Mouse (Mus musculus) neural tube, embryonic 12.5 days (tissue): Measurements from ENCODE around the gene Tnfrsf9. TPM values are rescaled to one million over a fixed set of nuclear protein-coding genes. Genes with fewer than 3 reads are reported as not detected.
"Not testable (repeated sequence)": the region's sequence is repeated elsewhere in the genome, so short reads cannot be mapped to it uniquely, and the experiment has no call there.

Source experiments
- ATAC-seq: fragments of 200-750 bp; cut with Nextera tagmentation; 2 replicates; pipeline ENCODE4 v1.8.0; 2017; ENCODE audit warnings: low read depth, mild to moderate bottlenecking, moderate TSS enrichment, moderate library complexity; ENCODE audit not compliant: low FRiP score
- H3K27ac ChIP-seq: fragments of 300-500 bp; sonication (generic); 2 replicates; pipeline ENCODE4 v1.5.1; 2016
- H3K27me3 ChIP-seq: fragments of 300-500 bp; sonication (generic); replicated peaks from 2 replicates; pipeline ENCODE4 v1.6.1; 2016; ENCODE audit warnings: mild to moderate bottlenecking
- H3K36me3 ChIP-seq: fragments of 300-500 bp; sonication (generic); 2 replicates; pipeline ENCODE4 v1.6.1; 2016; ENCODE audit warnings: mild to moderate bottlenecking
- H3K4me1 ChIP-seq: fragments of 300-500 bp; sonication (generic); 2 replicates; pipeline ENCODE4 v1.6.1; 2016
- H3K4me2 ChIP-seq: fragments of 300-500 bp; sonication (generic); replicated peaks from 2 replicates; pipeline ENCODE4 v1.6.1; 2016; ENCODE audit warnings: mild to moderate bottlenecking
- H3K4me3 ChIP-seq: fragments of 300-500 bp; sonication (generic); 2 replicates; pipeline ENCODE4 v1.5.1; 2016
- H3K9ac ChIP-seq: fragments of 300-500 bp; sonication (generic); 2 replicates; pipeline ENCODE4 v1.6.1; 2016; ENCODE audit warnings: mild to moderate bottlenecking
- H3K9me3 ChIP-seq: fragments of 300-500 bp; sonication (generic); 2 replicates; pipeline ENCODE4 v1.6.1; 2016; ENCODE audit warnings: mild to moderate bottlenecking
- WGBS: fragments of 180-500 bp; shearing (Covaris S2); methylation state at CpG from one replicate; pipeline ENCODE4 v1.1.7; 2016; 5-methylcytosine and 5-hydroxymethylcytosine counted together
- polyA plus RNA-seq: library from polyadenylated mRNA; unstranded; fragments of >200 nt; fragmentation: Nextera tagmentation; extraction: Ambion mirVana; gene quantifications from 2 replicates; pipeline ENCODE4 v1.2.1, GENCODE M21; 2016

Gene Tnfrsf9
- polyA plus RNA-seq, 1 experiment from 2014 or later, result 0.29 TPM

GRCm38 (mm10) chr4:150898716-150899365 is 15.5 kb upstream of the Tnfrsf9 start:
- no peaks in the 10 kb centered on the region for H3K9me3 ChIP-seq
- no peak overlapping the region for H3K4me2 ChIP-seq
- 62% methylated on average over 13 of the region's 13 CpGs for WGBS
- ATAC-seq, result peak; percentile 41; the same call in 1 of the 2 replicates
- no peak overlapping the region for H3K9ac ChIP-seq
- H3K4me1 ChIP-seq, result no peaks in the 10 kb centered on the region
- no peak overlapping the region for H3K27ac ChIP-seq
- H3K27me3 ChIP-seq, result no peaks in the 10 kb centered on the region
- H3K4me3 ChIP-seq, result no peak overlapping the region
- H3K36me3 ChIP-seq, result peaks cover 77% of the 10 kb centered on the region

DNA sequence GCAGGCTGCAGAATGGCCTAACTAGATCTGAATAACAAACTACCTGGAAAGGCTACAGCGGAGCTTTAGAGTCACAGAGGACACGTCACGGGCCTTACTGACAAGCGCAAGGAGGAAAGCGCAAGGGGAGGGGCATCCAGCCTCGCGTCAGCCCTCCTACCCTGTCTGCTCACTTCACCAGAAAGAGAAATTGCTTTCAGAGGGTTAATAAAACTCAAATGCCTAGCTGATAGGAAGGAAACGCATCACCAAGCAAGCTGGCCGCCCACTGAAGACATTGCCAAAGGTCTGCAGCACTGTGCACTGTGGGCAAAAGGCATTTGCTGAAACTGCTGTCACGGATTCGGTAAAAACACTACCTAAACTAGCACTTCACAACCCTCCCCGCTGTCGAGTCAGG is 13.9 kb upstream of the Tnfrsf9 start:
- H3K27ac ChIP-seq, result no peak overlapping the region
- H3K27me3 ChIP-seq, result no peaks in the 10 kb centered on the region
- peaks cover 88% of the 10 kb centered on the region for H3K36me3 ChIP-seq
- no peak overlapping the region for H3K9ac ChIP-seq
- H3K9me3 ChIP-seq, result no peaks in the 10 kb centered on the region
- 95% methylated on average over 13 of the region's 13 CpGs for WGBS
- no peak overlapping the region for H3K4me3 ChIP-seq
- ATAC-seq, result no peak
- H3K4me1 ChIP-seq, result no peaks in the 10 kb centered on the region
- no peak overlapping the region for H3K4me2 ChIP-seq

DNA sequence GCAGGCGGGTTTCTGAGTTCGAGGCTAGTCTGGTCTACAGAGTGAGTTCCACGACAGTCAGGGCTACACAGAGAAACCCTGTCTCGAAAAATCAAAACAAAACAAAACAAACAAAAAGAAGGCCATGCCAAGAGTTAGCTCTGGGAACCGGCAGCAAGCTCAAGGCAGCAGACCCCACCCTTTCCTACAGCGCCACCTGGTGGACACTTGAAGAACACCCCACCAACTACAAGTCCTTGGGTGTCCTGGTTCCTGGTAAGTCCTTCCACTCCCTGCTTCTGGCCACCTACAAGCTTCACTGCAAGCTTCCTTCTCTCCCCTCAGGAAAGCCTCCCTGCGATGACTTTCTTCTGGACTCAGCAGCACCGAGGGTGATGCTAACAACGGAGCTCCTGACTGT is 12.7 kb upstream of the Tnfrsf9 start:
- no peak overlapping the region for H3K4me3 ChIP-seq
- no peak overlapping the region for H3K27ac ChIP-seq
- no peaks in the 10 kb centered on the region for H3K4me1 ChIP-seq
- H3K36me3 ChIP-seq, result peaks cover 84% of the 10 kb centered on the region
- H3K27me3 ChIP-seq, result no peaks in the 10 kb centered on the region
- H3K9ac ChIP-seq, result no peak overlapping the region
- WGBS, result 58% methylated on average over 9 of the region's 9 CpGs
- H3K9me3 ChIP-seq, result no peaks in the 10 kb centered on the region
- ATAC-seq, result no peak
- H3K4me2 ChIP-seq, result no peak overlapping the region

GRCm38 (mm10) chr4:150902062-150902461 is 12.3 kb upstream of the Tnfrsf9 start:
- Histone ChIP-seq H3K4me3 (no peak overlapping the region), H3K36me3 (peaks cover 84% of the 10 kb centered on the region), H3K9ac (no peak overlapping the region), H3K4me2 (no peak overlapping the region), H3K9me3 (no peaks in the 10 kb centered on the region), H3K4me1 (no peaks in the 10 kb centered on the region), H3K27ac (no peak overlapping the region), H3K27me3 (no peaks in the 10 kb centered on the region)
- WGBS, result 89% methylated on average over 12 of the region's 12 CpGs
- ATAC-seq, result no peak

DNA sequence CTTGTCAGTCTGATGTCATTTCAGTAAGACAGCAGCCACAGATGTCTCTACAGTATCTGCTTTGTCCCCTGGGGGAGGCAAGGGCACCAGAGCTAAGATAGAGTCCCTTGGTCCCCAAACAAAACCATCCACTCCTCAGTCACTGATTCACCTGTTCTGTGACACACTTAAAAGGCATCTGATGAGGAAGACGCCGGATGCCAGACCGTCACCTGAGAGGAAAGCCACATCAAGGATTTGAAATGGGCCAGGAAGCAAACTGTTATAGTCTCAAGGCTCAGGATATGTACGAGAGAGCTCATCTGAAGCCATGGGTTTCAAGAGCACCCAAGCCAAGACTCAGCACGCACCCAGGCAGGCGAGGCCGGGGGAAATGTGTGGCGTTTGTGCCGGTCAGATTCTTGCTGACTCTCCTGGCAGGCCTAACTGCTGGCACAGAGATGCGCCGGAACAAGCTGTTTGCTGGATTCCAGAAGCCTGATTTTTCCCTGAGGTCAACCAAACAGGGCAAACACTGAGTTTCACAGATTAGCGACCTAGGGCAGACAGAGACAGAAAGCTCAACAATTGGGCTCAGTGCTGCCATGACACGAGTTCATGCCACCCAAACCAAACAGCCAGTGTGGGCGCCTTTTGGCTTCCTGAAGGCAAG is 11.1 kb upstream of the Tnfrsf9 start:
- no peaks in the 10 kb centered on the region; the same call in 1 of the 2 replicates for H3K4me1 ChIP-seq
- no peak overlapping the region for H3K4me2 ChIP-seq
- no peak overlapping the region for H3K27ac ChIP-seq
- H3K9ac ChIP-seq, result no peak overlapping the region
- no peak overlapping the region for H3K4me3 ChIP-seq
- ATAC-seq, result no peak
- H3K36me3 ChIP-seq, result peaks cover 77% of the 10 kb centered on the region
- H3K27me3 ChIP-seq, result no peaks in the 10 kb centered on the region
- no peaks in the 10 kb centered on the region for H3K9me3 ChIP-seq
- 94% methylated on average over 14 of the region's 14 CpGs for WGBS

DNA sequence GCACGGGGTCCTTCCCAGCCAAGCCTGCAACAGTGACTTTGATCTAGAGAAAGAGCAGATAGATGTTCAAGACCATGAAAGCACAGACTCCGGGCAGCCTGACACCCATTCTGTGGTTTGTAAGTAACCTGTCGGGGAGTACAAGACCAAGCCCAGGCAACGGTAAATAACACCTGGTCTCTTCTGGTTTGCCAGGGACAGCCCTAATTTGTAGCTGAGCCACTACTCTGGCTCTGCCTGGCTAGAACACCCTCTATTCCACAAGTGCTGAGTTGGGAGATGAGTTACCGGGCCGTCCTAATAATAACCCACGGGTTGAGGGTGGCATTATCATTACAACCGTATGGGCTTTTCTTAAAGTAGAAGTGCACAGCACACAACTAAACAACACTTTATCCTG is 7.3 kb upstream of the Tnfrsf9 start:
- Histone ChIP-seq H3K4me1 (peaks cover 3% of the 10 kb centered on the region), H3K4me2 (no peak overlapping the region), H3K27me3 (no peaks in the 10 kb centered on the region), H3K9ac (no peak overlapping the region), H3K9me3 (no peaks in the 10 kb centered on the region), H3K36me3 (peaks cover 43% of the 10 kb centered on the region), H3K27ac (no peak overlapping the region), H3K4me3 (no peak overlapping the region)
- ATAC-seq, result no peak
- WGBS, result 93% methylated on average over 8 of the region's 8 CpGs

DNA sequence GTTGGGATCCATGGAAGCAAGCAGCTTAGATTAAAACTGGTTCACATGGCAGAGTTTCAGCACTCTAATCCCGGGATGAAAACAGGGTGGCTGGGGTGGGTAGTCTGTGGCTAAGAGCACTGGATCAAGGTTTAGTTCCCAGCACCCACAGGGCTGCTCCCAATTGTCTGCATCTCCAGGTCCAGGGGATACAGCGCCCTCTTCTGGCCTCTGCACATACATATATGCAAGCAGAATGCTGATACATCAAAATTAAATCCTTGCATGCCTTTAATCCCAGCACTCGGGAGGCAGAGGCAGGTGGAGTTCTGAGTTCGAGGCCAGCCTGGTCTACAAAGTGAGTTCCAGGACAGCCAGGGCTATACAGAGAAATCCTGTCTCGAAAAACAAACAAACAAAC is 5.8 kb upstream of the Tnfrsf9 start:
- not testable (repeated sequence) for ATAC-seq, H3K9ac ChIP-seq, H3K9me3 ChIP-seq, H3K4me3 ChIP-seq, H3K27ac ChIP-seq, H3K4me1 ChIP-seq, H3K27me3 ChIP-seq
- WGBS, result 81% methylated on average over 5 of the region's 5 CpGs
- H3K4me2 ChIP-seq, result peak overlapping the region; percentile 77
- H3K36me3 ChIP-seq, result peaks cover 29% of the 10 kb centered on the region

DNA sequence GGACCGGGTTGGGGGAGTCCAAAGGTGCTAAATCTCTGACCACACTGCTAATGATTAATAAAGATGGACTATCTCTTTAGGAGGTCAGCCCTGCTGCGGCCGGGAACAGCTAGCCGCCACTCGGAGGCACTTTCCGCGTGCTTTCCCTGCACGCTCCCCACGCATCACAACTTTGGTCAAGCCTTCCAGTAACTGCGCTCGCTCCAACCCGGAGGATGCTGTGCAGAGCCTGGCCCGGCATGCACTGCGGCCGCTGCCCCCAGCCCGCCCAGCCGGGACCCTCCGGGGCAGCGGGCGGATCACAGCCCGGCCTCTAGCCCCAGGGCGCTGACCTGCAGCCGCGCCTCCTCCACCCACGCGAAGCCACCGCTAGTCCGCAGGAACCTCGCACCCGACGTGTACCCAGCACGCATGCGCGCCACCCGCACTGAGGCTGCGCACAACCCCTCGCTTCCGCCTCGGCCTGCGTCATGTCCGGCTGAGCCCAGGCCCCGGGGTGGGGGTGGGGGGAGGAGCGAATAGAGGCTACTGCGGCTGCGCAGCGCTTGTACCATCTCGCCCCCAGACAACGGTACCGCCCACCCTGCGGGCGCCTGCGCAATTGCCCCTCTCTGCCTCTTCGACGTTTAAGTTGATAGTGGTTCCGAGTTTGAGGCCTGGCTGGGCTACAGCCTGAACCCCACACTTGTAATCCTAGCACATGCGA is 4.8 kb upstream of the Tnfrsf9 start:
- under 1% methylated on average over 56 of the region's 56 CpGs for WGBS
- peak; percentile 87 for ATAC-seq
- peaks cover 13% of the 10 kb centered on the region for H3K4me1 ChIP-seq

DNA sequence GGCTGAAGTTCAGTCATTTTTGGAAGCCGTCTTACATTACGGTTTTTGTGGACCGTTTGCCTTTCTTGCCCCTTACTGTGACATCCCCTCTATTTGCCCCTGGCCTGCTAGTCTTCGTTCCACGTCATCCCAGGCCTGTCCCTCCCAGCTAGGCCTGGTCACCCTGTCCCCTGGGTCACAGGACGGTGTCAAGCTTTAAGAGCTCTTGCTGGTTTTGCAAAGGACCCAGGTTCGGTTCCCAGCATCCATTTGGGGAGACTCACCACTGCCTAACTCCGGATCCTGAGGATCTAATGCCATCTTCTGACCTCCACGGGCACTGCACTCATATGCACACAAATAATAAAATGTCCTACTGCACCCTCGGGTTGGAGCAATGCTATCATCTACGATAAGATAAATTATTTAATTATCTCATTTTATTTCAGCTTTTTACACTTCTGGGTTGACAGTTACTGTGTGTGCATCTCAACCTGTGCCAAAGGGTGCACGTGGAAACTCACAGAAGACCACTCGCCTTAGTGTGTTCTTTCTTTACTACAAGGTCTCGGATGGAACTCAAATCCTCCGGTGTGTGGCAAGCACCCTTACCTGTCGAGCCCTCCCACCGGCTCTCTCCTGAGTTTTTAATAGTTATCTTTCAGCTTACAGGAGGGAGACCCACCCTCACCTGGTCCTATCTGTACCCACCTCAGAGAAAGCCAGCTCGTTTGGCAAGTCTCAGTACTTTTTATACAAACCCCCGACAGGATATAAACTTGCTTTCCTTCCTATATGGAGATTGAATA is 4.0 kb upstream of the Tnfrsf9 start:
- H3K9me3 ChIP-seq, result no peaks in the 10 kb centered on the region
- H3K4me3 ChIP-seq, result peak overlapping the region; percentile 88
- peaks cover 20% of the 10 kb centered on the region for H3K4me1 ChIP-seq
- H3K9ac ChIP-seq, result no peak overlapping the region
- WGBS, result 87% methylated on average over 19 of the region's 19 CpGs
- ATAC-seq, result peak; percentile 26; the same call in 1 of the 2 replicates
- no peak overlapping the region for H3K27ac ChIP-seq
- peaks cover 16% of the 10 kb centered on the region for H3K36me3 ChIP-seq
- H3K4me2 ChIP-seq, result peak overlapping the region; percentile 77
- no peaks in the 10 kb centered on the region for H3K27me3 ChIP-seq

More for the DNA sequence above, 4.8 kb upstream of the Tnfrsf9 start:
- Histone ChIP-seq H3K27ac (peak overlapping the region; percentile 60; the same call in 1 of the 2 replicates), H3K4me2 (peak overlapping the region; percentile 77), H3K9me3 (no peaks in the 10 kb centered on the region), H3K36me3 (peaks cover 22% of the 10 kb centered on the region), H3K9ac (peak overlapping the region; percentile 90), H3K27me3 (no peaks in the 10 kb centered on the region), H3K4me3 (peak overlapping the region; percentile 88)

- Histone ChIP-seq H3K4me3 (peak overlapping the region; percentile 64), H3K4me2 (peak overlapping the region; percentile 67), H3K27ac (no peak overlapping the region), H3K27me3 (no peaks in the 10 kb centered on the region), H3K4me1 (peaks cover 20% of the 10 kb centered on the region), H3K9me3 (no peaks in the 10 kb centered on the region), H3K36me3 (no peaks in the 10 kb centered on the region), H3K9ac (peak overlapping the region; percentile 79)
- ATAC-seq, result no peak
- WGBS, result 19% methylated on average over 12 of the region's 12 CpGs
These were observed 619 bp upstream of the Tnfrsf9 start for GRCm38 (mm10) chr4:150913743-150914142.

GRCm38 (mm10) chr4:150915181-150915906 is 982 bp downstream of the Tnfrsf9 start:
- no peak for ATAC-seq
- WGBS, result 60% methylated on average over 10 of the region's 10 CpGs

More at GRCm38 (mm10) chr4:150915181-150915906, 982 bp downstream of the Tnfrsf9 start:
- Histone ChIP-seq H3K27ac (no peak overlapping the region), H3K36me3 (no peaks in the 10 kb centered on the region), H3K4me2 (peak overlapping the region; percentile 67), H3K4me3 (peak overlapping the region; percentile 64), H3K9ac (peak overlapping the region; percentile 79), H3K27me3 (no peaks in the 10 kb centered on the region), H3K9me3 (no peaks in the 10 kb centered on the region), H3K4me1 (peaks cover 18% of the 10 kb centered on the region)
